Mouse (Mus musculus): ENCODE data around the gene Impg1.

DNA sequence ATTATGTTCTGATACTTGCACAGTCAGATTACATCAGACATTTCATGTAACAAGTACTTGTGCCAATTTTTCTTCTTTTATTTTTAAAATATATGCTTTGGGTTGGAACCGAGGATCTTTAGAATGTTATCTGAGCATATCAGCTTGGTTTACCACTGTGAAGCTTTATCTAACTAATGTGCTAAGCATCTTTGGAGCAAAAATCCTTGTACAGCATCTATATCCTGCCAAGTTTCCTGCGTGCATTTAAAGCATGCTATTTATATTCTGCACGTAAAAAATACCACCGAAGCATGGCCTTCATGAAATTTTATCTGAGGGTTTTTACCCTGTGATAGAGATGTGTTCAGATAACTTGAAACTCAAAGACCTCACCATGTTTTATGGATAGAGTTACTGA lies 169.2 kb downstream of the Impg1 start:
- TF ChIP-seq POLR2A (IDR thresholded peaks at IDR 0.05; ENCODE audit: borderline replicate concordance, extremely low read depth, insufficient read depth, insufficient read length, poor library complexity, severe bottlenecking) (no peak), CTCF (IDR thresholded peaks at IDR 0.05; ENCODE audit: borderline replicate concordance, extremely low read depth, insufficient read depth, insufficient read length) (no peak)

All from brain, embryonic 14.5 days (tissue).